Mouse (Mus musculus) layer of hippocampus, adult 2 months (tissue): Measurements from ENCODE around the gene Clic4. TPM values are rescaled to one million over a fixed set of nuclear protein-coding genes. Genes with fewer than 3 reads are reported as not detected.
A peak's percentile ranks its signal among the peaks of the same experiment; 100 is the strongest.
"Not testable (repeated sequence)": the region's sequence is repeated elsewhere in the genome, so short reads cannot be mapped to it uniquely, and the experiment has no call there.

ENCODE experiments used
- DNase-seq, 2 experiments: peaks; one replicate each; pipeline ENCODE4 v3.0.0; 2022; ENCODE audit warnings: low spot score in 2 of 2
- H3K27ac ChIP-seq: fragments of 200-600 bp; 2 replicates; pipeline ENCODE4 v1.8.1; 2022
- H3K4me3 ChIP-seq: fragments of 200-600 bp; 2 replicates; pipeline ENCODE4 v1.8.1; 2022; ENCODE audit warnings: mild to moderate bottlenecking
- CTCF ChIP-seq: fragments of 200-600 bp; conservative IDR thresholded peaks from 2 replicates; pipeline ENCODE4 v1.8.1; 2022; ENCODE audit warnings: antibody characterized with exemption, mild to moderate bottlenecking, moderate library complexity
- total RNA-seq, 2 experiments: library from RNA; stranded (reverse); gene quantifications; 2 replicates each; pipeline ENCODE4 v1.2.3; 2021

Gene Clic4
- total RNA-seq, 2 experiments from 2014 or later, result 31.2 to 34.2 TPM

DNA sequence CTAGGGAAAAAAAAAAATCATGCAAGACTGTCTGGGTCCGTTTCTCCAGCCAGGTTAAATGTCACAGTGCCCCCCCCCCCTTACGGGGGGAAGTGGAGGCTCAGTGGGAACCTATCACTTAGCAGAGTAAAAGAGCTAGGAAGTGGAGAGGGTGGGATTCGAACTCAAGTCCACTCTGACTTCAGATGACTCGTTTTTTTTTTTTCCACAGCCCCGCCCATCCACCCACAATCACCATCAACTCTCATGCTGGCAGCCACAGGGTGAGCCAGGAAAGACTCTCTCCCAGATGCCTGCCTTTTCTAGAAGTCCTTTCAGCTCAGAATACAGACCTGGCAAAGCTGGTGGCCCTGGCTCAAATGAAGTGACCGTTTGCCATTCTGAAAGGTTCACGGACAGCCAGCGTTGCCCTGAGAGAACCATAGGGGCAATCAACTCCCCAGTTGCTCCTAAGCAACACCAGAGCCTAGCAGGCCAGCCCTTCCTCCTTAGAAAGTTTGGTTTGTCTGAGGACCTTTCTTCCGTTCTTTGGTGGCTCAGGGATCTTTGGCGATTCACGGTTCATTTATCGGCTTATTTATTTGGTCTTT lies 13.5 kb upstream of the Clic4 start:
- no peak for TF ChIP-seq CTCF
- no peak overlapping the region for H3K4me3 ChIP-seq
- peak overlapping the region; percentile 68 for H3K27ac ChIP-seq
- DNase-seq, result peak in 1 of 2 experiments; percentile 12

DNA sequence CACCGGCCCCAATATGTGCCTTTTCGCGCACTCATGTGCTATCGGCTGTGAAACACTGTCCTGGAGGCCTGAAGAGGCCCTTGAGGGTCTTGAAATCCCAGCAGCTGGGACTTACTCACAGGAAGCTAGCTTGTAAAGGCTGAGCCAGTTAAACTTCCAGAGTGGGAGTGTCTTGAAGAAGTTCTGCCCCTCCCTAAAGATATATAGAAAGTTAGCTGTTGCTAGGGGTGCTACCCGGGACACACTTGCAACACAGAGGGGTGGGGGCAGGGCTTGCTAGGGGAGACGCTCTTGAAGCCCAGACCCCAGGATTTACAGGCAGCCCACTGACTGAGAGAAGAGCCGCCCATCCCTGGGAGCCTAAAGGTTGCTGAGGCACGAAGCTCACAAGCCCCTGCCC lies 12.8 kb upstream of the Clic4 start:
- no peak for TF ChIP-seq CTCF
- no peak for DNase-seq
- Histone ChIP-seq H3K27ac (no peak overlapping the region), H3K4me3 (no peak overlapping the region)

DNA sequence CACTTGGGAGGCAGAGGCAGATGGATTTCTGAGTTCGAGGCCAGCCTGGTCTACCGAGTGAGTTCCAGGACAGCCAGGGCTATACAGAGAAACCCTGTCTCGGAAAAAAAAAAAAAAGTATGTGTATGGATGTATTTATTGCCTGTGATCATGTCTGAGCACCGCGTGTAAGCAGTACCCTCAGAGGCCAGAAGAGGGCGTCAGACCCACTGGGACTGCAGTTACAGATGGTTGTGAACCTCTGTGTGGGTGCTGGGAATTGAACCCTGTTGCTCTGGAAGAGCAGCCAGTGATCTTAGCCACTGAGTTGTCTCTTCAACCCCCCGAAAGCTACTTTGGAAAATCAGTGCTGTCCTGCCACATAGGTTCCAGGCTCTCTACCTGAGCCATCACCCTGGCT lies 11.3 kb upstream of the Clic4 start:
- DNase-seq, result no peak
- H3K27ac ChIP-seq, result no peak overlapping the region
- no peak overlapping the region for H3K4me3 ChIP-seq
- TF ChIP-seq CTCF, result peak; percentile 46

DNA sequence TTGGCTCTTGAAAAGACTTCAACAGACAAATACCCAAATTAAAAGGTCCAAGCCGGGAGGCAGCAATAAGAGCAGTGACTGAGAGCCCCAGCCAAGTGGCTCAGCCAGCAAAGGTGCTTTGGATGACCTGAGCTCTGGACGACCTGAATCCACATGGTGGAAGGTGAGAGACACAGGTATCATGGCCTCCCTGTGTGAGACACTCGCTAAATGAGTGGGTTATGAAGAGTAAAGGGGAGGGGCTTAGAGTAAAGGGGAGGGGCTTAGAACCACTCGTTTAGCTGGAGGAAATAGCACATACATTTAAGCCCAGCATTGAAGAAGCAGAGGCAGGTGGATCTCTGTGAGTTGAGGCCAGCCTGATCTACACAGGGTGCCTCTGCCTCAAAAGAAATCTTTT lies 10.8 kb upstream of the Clic4 start:
- no peak overlapping the region for H3K27ac ChIP-seq
- no peak for DNase-seq
- no peak for TF ChIP-seq CTCF
- no peak overlapping the region for H3K4me3 ChIP-seq

DNA sequence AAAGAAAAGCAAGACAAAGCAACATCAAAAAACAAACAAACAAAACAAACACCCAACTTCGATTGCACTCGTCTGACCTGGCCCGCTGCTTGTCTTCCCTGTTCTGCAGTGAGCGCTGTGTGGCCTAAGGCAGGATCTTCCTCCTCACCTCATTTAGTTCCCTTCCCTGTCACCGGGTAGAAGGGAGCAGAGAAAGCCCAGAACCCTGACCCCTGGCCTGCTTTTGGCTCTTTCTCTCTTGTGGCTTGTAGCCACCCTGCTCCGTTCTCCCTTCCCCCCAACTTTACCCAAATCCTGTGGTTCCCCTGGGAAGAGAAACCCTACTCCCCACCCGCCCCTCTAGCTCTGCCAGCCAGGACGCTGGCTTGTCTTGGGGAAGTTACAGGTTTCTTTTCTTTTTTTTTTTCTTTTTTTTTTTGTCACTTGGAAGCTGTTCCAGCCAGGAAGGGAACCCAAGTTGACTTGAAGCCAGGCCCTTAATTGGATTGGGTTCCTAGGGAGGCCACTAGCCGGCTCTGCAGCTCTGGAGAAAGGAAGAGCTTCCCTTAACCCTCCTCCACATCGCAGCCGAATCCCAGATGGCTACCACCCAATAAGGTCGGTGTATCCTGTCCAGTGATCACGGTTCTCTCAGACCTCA lies 10.2 kb upstream of the Clic4 start:
- no peak overlapping the region for H3K27ac ChIP-seq
- TF ChIP-seq CTCF, result peak; percentile 26; the same call in 1 of the 2 replicates
- DNase-seq, result peak in 1 of 2 experiments; percentile 16
- no peak overlapping the region for H3K4me3 ChIP-seq

DNA sequence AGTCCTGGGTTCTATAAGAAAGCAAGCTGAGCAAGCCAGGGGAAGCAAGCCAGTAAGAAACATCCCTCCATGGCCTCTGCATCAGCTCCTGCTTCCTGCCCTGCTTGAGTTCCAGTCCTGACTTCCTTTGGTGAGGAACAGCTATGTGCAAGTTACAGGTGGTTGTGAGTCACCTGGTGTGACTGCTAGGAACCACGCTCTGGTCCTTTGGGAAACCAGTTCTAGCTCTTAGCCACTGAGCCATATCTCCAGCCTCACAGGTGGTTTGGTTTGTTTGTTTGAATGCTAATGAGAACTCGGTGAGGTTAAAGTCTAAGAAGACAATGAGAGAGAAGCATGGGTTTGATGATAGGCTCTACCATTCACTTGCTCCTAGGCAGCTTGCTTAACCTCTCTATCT lies 7.4 kb upstream of the Clic4 start:
- DNase-seq, H3K4me3 ChIP-seq, H3K27ac ChIP-seq: not testable (repeated sequence)

DNA sequence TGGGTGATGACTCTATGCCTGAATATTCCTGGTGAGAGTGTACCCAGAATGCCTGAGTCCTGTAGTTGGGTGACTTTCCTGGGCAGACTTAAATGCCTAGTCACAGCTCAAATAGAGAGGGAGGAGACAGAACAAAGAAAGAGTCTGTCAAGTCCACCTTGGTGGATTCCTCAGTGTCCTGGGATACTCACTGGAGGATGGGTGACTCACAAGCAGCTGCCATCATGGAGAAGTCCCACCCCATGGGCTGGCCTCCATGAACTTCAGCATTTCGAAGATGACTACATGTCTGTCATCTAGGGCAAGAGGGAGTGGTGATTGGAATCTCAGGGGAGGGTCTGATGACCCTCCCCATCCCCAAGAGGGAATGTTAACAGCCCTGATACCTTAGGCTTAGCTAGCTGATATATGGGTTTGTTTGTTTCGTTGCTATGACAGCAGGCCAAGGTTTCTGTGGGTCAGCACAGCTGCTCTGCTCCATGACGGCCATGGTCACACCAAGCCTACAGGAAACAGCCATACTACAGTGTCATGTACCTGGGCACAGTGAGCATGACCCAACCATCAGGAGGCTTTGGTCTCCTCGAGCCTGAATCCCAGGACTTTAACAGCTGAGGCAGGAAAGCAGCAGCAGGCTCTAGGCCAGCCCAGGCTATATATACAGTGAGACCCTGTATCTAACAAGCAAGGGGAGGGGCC lies 4.2 kb upstream of the Clic4 start:
- H3K4me3 ChIP-seq, result no peak overlapping the region
- no peak overlapping the region for H3K27ac ChIP-seq
- TF ChIP-seq CTCF, result no peak
- no peak for DNase-seq

DNA sequence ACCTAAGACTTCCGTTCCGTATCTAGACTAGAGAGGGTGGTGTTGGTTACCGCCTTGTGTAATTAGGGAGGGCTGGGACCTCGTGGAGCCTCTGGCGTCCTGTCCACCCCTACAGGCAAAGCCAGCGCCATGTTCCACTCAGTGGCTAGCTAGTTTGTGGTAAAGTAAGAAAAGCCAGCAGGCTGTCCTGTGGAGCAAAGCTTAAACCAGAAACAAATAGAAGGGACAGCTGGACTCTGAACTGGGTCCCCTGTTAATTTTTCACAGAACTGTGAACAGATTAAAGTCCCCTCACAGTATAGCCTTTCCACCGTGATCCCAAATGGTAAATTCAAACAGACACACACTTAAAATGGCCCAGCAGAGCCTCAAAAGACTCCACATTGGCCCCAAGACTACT lies 2.1 kb upstream of the Clic4 start:
- no peak overlapping the region for H3K27ac ChIP-seq
- TF ChIP-seq CTCF, result no peak
- no peak overlapping the region for H3K4me3 ChIP-seq
- DNase-seq, result no peak

DNA sequence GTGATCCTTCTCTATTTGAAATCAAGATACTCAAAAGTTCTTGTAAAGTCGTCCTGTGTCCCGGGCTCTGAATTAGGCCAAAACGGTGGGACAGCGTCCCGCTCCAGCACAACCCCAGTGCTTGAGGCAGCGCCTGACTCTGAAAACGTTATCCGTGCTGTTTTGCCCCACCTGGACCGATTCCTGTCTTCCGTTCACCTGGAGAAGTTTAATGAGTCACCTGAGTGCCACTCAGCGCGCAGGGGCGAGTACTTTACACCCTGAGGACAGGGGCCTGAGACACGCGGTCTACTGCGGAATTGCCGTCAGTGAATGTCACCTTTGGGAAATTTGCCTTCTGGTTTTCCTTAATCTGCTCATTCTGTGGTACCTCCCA lies 681 bp upstream of the Clic4 start:
- H3K4me3 ChIP-seq, result peak overlapping the region; percentile 85
- H3K27ac ChIP-seq, result peak overlapping the region; percentile 91
- DNase-seq, result no peak
- no peak for TF ChIP-seq CTCF

DNA sequence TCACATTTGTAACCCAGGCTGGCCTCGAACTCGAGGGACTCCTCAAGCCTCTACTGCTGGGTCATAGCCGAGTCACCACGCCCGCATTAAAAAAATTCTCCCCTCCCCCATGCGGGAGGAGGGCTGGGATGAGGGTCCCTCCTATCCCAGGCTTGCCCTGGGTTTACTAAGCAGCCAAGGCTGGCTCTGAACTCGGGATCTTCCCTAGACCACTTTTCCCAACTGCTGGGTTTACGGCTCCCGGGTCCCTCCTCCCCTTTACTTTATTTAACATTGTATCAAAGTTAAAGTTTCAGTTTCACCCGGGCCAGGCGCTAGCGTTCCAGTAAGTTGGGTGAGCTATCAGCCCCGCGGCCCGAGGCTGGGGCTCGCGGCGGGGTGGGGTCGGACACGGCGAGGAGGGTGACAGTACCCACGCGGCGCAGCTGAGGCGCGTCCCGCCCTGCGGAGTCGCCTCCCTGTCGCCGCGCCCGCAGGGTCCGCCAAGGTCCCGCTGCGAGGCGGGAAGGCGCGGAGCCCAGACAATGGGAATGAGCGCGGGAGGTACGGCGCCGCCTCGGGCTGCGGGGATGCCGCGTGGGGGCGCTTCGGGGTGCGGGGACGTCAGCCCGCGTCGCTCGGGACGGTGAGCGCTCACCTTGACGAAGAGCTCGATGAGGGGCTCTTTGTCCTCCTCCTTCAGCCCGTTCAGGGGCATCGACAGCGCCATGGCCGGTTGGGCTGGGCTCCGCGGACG lies 565 bp downstream of the Clic4 start:
- peak; percentile 29; the same call in 1 of the 2 replicates for TF ChIP-seq CTCF
- DNase-seq, result peak in 1 of 2 experiments; percentile 16
- Histone ChIP-seq H3K27ac (peak overlapping the region; percentile 91), H3K4me3 (peak overlapping the region; percentile 85)

DNA sequence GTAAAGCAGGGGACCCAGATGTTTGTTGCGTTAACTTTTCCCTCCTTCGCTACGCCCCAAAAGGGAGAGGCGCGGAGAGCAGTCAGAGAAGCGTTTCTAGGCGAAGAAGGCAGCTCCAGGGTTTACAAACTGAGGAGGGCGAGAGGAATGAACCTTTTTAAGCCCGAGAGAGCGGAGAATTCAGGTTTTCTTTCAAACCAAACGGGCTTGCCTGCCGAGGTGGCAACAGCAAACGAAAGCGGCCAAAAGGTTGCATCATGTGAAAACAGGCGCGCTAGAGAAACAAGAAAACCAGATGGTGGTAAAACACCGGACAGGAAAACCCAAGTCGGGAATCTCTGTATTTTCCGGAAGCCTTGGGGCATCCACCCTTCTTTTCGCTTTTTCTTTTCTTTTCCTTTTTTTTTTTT lies 1.2 kb downstream of the Clic4 start:
- H3K27ac ChIP-seq, result peak overlapping the region; percentile 91
- H3K4me3 ChIP-seq, result peak overlapping the region; percentile 85
- no peak for TF ChIP-seq CTCF
- DNase-seq, result no peak

DNA sequence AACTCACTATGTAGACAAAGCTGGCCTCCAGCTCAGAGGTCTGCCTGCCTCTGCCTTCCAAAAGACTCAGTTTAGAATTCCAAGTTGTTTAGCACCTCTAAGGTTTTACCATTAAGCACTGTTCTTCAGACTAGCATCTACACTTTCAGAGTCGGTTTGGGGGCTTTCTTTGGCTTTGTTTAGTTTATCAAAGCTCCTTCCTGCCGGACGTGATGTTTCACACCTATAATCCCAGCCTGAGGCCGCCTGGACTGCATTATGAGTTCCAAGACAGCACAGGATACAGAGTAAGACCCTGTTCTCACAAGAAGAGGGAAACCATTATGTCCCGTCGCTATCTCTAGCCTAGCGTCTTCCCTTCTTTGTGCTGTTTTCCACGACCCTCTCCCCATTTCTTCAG lies 2.1 kb downstream of the Clic4 start:
- no peak for TF ChIP-seq CTCF
- DNase-seq, result no peak
- H3K4me3 ChIP-seq, result peak overlapping the region; percentile 85
- H3K27ac ChIP-seq, result no peak overlapping the region

DNA sequence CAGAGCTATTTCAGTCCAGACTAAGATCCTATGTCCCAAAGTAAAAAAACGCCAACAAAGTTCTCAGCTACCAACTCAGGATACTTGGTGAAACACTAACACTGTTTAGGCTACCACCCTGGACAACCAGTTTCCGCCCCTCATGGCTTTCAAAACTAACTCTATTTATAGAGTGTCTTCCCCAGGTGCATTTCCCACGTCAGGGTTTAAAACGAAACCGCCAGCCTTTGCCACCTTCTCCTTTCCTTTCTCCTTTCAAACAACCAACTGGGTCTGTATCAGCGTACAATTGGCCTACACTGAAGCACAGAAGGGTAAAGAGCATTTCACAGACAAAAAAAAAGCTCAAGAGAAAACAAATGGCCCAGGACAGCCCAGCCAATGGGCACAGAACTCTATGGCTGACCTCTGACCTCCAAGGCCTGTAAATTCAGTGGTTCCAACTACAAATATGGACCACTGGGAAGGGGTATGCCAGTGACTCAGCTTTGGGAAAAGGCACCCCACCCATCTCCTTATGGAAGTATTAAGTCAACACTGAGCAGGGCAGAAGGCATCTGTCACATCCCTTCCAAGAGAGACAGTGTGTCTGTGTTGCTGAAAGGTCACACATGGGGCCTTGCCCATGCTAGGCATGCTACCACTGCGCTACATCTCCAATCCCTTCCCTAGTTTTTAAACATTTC lies 2.8 kb downstream of the Clic4 start:
- DNase-seq, result no peak
- no peak for TF ChIP-seq CTCF
- H3K4me3 ChIP-seq, result no peak overlapping the region; the same call in 1 of the 2 replicates
- H3K27ac ChIP-seq, result no peak overlapping the region
